12 mouse cellular contexts compared by ENCODE assay signal in the genomic region with DNA sequence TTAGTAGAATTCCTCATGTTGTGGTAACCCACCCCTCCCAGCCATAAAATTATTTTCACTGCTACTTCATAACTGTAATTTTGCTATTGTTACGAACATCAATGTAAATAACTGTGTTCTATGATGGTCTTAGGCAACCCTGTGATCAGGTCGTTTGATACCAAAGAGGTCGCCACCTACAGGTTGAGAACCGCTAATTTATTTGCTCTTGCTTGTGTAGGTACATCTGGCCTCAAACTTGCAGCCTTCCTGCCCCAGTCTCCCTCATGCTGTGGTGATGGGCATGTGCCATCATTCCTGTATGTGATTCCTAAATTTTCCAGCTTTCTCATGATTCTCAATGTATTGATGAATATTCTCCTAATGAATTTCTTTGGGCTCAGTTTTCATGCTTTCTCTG.
DNase-seq lines count a peak whose midpoint lies in the region; ATAC-seq and TF ChIP-seq lines count a peak whose summit lies in the region.
"Had no signal": no experiment of that assay in that cellular context is flagged by ENCODE, and none has a peak within 500 bp of the region (broad histone marks: within the 10 kb centered on the region; RNA-seq: fewer than 3 reads in every experiment).

No protein-coding gene starts in this region.

- ATAC-seq in forebrain, embryonic 14.5 days, result peak; percentile 29; the same call in 1 of the 2 replicates
- no peak for ATAC-seq in forebrain, embryonic 11.5 days (replicated peaks; ENCODE audit: low FRiP score)
- ATAC-seq: activated CD4-positive, CD25-positive, alpha-beta regulatory T cell, adult 4 months; forebrain, embryonic 15.5 days had no signal

- 47% methylated on average over 4 of the region's 4 CpGs for WGBS in forebrain, embryonic 14.5 days
- 46% methylated on average over 4 of the region's 4 CpGs for whole genome bisulfite sequencing in forebrain, embryonic 11.5 days

- peak; percentile 45 for TF ChIP-seq CTCF in layer of hippocampus, adult 2 months (conservative IDR thresholded peaks at IDR 0.05)

- no peak overlapping the region for H3K9ac ChIP-seq in forebrain, embryonic 14.5 days (ENCODE audit: low read length)
- H3K9ac ChIP-seq in forebrain, embryonic 11.5 days (ENCODE audit: low read length), result no peak overlapping the region
- H3K9ac ChIP-seq: forebrain, embryonic 15.5 days had no signal

- no peaks in the 10 kb centered on the region for H3K36me3 ChIP-seq in forebrain, embryonic 14.5 days (ENCODE audit: control insufficient read depth, insufficient read depth, low read length)
- H3K36me3 ChIP-seq in forebrain, embryonic 11.5 days (ENCODE audit: control insufficient read depth, insufficient read depth, low read length), result no peaks in the 10 kb centered on the region
- H3K36me3 ChIP-seq: forebrain, embryonic 15.5 days had no signal

- H3K4me2 ChIP-seq in forebrain, embryonic 14.5 days (ENCODE audit: low read length), result no peak overlapping the region
- no peak overlapping the region for H3K4me2 ChIP-seq in forebrain, embryonic 11.5 days (ENCODE audit: low read depth, low read length, severe bottlenecking)
- H3K4me2 ChIP-seq: forebrain, embryonic 15.5 days had no signal

- DNase-seq in forebrain, embryonic 14.5 days (ENCODE audit: low spot score), result peak; percentile 19
- no peak for DNase-seq in forebrain, embryonic 11.5 days (ENCODE audit: low spot score)
- DNase-seq in layer of hippocampus, adult 2 months (ENCODE audit: low spot score in 2 of 2), result no peak
- DNase-seq in layer of hippocampus, postnatal 10 days (ENCODE audit: low spot score in 2 of 2), result no peak
- peak; percentile 6 for DNase-seq in thymus, postnatal 4 days
- DNase-seq in thymus, postnatal 14 days, result no peak
- no peak for DNase-seq in adrenal gland, postnatal 25 days
- no peak for DNase-seq in MN1 (ENCODE audit: low spot score)
- DNase-seq: heart, postnatal 4 days; thymus, postnatal 36 days had no signal

- no peak overlapping the region for H3K27ac ChIP-seq in forebrain, embryonic 14.5 days (ENCODE audit: low read depth, low read length)
- H3K27ac ChIP-seq in forebrain, embryonic 11.5 days (ENCODE audit: low read depth, low read length), result no peak overlapping the region
- no peak overlapping the region for H3K27ac ChIP-seq in layer of hippocampus, adult 2 months
- H3K27ac ChIP-seq: forebrain, embryonic 15.5 days had no signal

- H3K9me3 ChIP-seq in forebrain, embryonic 14.5 days (replicated peaks; ENCODE audit: control insufficient read depth, low read length), result no peaks in the 10 kb centered on the region
- H3K9me3 ChIP-seq in forebrain, embryonic 11.5 days (ENCODE audit: control insufficient read depth, low read length), result no peaks in the 10 kb centered on the region
- H3K9me3 ChIP-seq: forebrain, embryonic 15.5 days had no signal

- no peak overlapping the region for H3K4me3 ChIP-seq in forebrain, embryonic 14.5 days (ENCODE audit: low read depth, low read length)
- H3K4me3 ChIP-seq in forebrain, embryonic 11.5 days (ENCODE audit: low read depth, low read length), result no peak overlapping the region
- no peak overlapping the region for H3K4me3 ChIP-seq in layer of hippocampus, adult 2 months
- H3K4me3 ChIP-seq: forebrain, embryonic 15.5 days had no signal

- H3K27me3 ChIP-seq in forebrain, embryonic 14.5 days (replicated peaks; ENCODE audit: control insufficient read depth, insufficient read depth, low read length), result no peaks in the 10 kb centered on the region
- H3K27me3 ChIP-seq in forebrain, embryonic 11.5 days (ENCODE audit: control insufficient read depth, insufficient read depth, low read length), result no peaks in the 10 kb centered on the region
- H3K27me3 ChIP-seq: forebrain, embryonic 15.5 days had no signal

- H3K4me1 ChIP-seq in forebrain, embryonic 14.5 days (ENCODE audit: control insufficient read depth, insufficient read depth, low read length), result no peaks in the 10 kb centered on the region
- H3K4me1 ChIP-seq in forebrain, embryonic 11.5 days (replicated peaks; ENCODE audit: control insufficient read depth, insufficient read depth, low read length), result no peaks in the 10 kb centered on the region
- H3K4me1 ChIP-seq: forebrain, embryonic 15.5 days had no signal

Comparison
In these comparisons a context has a peak if more than half of its experiments do, and no peak if none do; other contexts are left out.
1. DNase-seq: peak in forebrain, embryonic 14.5 days (single experiment) and thymus, postnatal 4 days (single experiment); none in forebrain, embryonic 11.5 days (single experiment), layer of hippocampus, adult 2 months (0 of 2), layer of hippocampus, postnatal 10 days (0 of 2), thymus, postnatal 14 days (single experiment), adrenal gland, postnatal 25 days (single experiment) and MN1 (single experiment).